Mouse (Mus musculus) midbrain, embryonic 13.5 days (tissue): Measurements from ENCODE around the gene Creld1. TPM values are rescaled to one million over a fixed set of nuclear protein-coding genes. Genes with fewer than 3 reads are reported as not detected.
A peak's percentile ranks its signal among the peaks of the same experiment; 100 is the strongest.

Source experiments
- ATAC-seq: fragments of 200-750 bp; cut with Nextera tagmentation; 2 replicates; pipeline ENCODE4 v1.8.0; 2017; ENCODE audit warnings: mild to moderate bottlenecking, moderate TSS enrichment, moderate library complexity
- H3K27ac ChIP-seq: fragments of 300-500 bp; sonication (generic); 2 replicates; pipeline ENCODE4 v1.5.1; 2015; ENCODE audit warnings: inconsistent platforms, mild to moderate bottlenecking, moderate library complexity
- H3K27me3 ChIP-seq: fragments of 300-500 bp; sonication (generic); 2 replicates; pipeline ENCODE4 v1.6.1; 2015; ENCODE audit warnings: mild to moderate bottlenecking, inconsistent platforms
- H3K36me3 ChIP-seq: fragments of 300-500 bp; sonication (generic); 2 replicates; pipeline ENCODE4 v1.6.1; 2015; ENCODE audit warnings: mild to moderate bottlenecking, inconsistent platforms
- H3K4me1 ChIP-seq: fragments of 300-500 bp; sonication (generic); replicated peaks from 2 replicates; pipeline ENCODE4 v1.6.1; 2015; ENCODE audit warnings: inconsistent platforms
- H3K4me2 ChIP-seq: fragments of 300-500 bp; sonication (generic); replicated peaks from 2 replicates; pipeline ENCODE4 v1.6.1; 2015; ENCODE audit warnings: moderate library complexity, mild to moderate bottlenecking, inconsistent platforms
- H3K4me3 ChIP-seq: fragments of 300-500 bp; sonication (generic); replicated peaks from 2 replicates; pipeline ENCODE4 v1.5.1; 2015; ENCODE audit warnings: mild to moderate bottlenecking, inconsistent platforms
- H3K9ac ChIP-seq: fragments of 300-500 bp; sonication (generic); replicated peaks from 2 replicates; pipeline ENCODE4 v1.6.1; 2015; ENCODE audit warnings: mild to moderate bottlenecking, inconsistent platforms
- H3K9me3 ChIP-seq: fragments of 300-500 bp; sonication (generic); 2 replicates; pipeline ENCODE4 v1.6.1; 2016; ENCODE audit warnings: mild to moderate bottlenecking, inconsistent platforms
- WGBS: fragments of 180-500 bp; shearing (Covaris S2); methylation state at CpG from one replicate; pipeline ENCODE4 v1.1.7; 2015; 5-methylcytosine and 5-hydroxymethylcytosine counted together
- polyA plus RNA-seq: library from polyadenylated mRNA; unstranded; fragments of >200 nt; fragmentation: Nextera tagmentation; extraction: Ambion mirVana; gene quantifications from 2 replicates; pipeline ENCODE4 v1.2.1, GENCODE M21; 2015

Gene Creld1
- polyA plus RNA-seq, 1 experiment from 2014 or later = 56.5 TPM

- WGBS = 87% methylated on average over 8 of the region's 8 CpGs
- Histone ChIP-seq H3K27ac (no peak overlapping the region), H3K27me3 (no peaks in the 10 kb centered on the region), H3K9ac (no peak overlapping the region), H3K4me1 (peaks cover 16% of the 10 kb centered on the region), H3K4me2 (no peak overlapping the region), H3K9me3 (no peaks in the 10 kb centered on the region), H3K4me3 (no peak overlapping the region), H3K36me3 (peaks cover 36% of the 10 kb centered on the region)
- no peak for ATAC-seq
These were observed 38.7 kb upstream of the Creld1 start for GRCm38 (mm10) chr6:113444207-113444965.

GRCm38 (mm10) chr6:113447639-113448038 lies 35.5 kb upstream of the Creld1 start:
- WGBS = 95% methylated on average over 4 of the region's 4 CpGs
- Histone ChIP-seq H3K27me3 (no peaks in the 10 kb centered on the region), H3K36me3 (peaks cover 39% of the 10 kb centered on the region), H3K4me2 (no peak overlapping the region), H3K4me1 (peaks cover 12% of the 10 kb centered on the region), H3K4me3 (no peak overlapping the region), H3K9me3 (no peaks in the 10 kb centered on the region), H3K27ac (no peak overlapping the region), H3K9ac (no peak overlapping the region)
- no peak for ATAC-seq

- H3K4me2 ChIP-seq = no peak overlapping the region
- 88% methylated on average over 2 of the region's 2 CpGs for WGBS
- peaks cover 28% of the 10 kb centered on the region for H3K36me3 ChIP-seq
- H3K27me3 ChIP-seq = no peaks in the 10 kb centered on the region; the same call in 1 of the 2 replicates
- H3K27ac ChIP-seq = no peak overlapping the region
- H3K4me1 ChIP-seq = no peaks in the 10 kb centered on the region
- no peak overlapping the region for H3K9ac ChIP-seq
- ATAC-seq = no peak
- no peaks in the 10 kb centered on the region for H3K9me3 ChIP-seq
- no peak overlapping the region for H3K4me3 ChIP-seq
These were observed 31.3 kb upstream of the Creld1 start for GRCm38 (mm10) chr6:113451839-113452238.

- Histone ChIP-seq H3K36me3 (no peaks in the 10 kb centered on the region), H3K27ac (no peak overlapping the region), H3K9me3 (no peaks in the 10 kb centered on the region), H3K4me1 (no peaks in the 10 kb centered on the region), H3K27me3 (no peaks in the 10 kb centered on the region; the same call in 1 of the 2 replicates), H3K4me3 (no peak overlapping the region), H3K9ac (no peak overlapping the region), H3K4me2 (no peak overlapping the region)
- WGBS = 80% methylated on average over 5 of the region's 5 CpGs
- no peak for ATAC-seq
These were observed 28.1 kb upstream of the Creld1 start for GRCm38 (mm10) chr6:113455007-113455406.

- no peaks in the 10 kb centered on the region for H3K9me3 ChIP-seq
- WGBS = 86% methylated on average over 10 of the region's 10 CpGs
- no peak within 1 kb of the TSS for H3K9ac ChIP-seq
- H3K4me3 ChIP-seq = no peak within 1 kb of the TSS
- ATAC-seq = no peak
- no peaks in the 10 kb centered on the region; the same call in 1 of the 2 replicates for H3K27me3 ChIP-seq
- no peak within 1 kb of the TSS for H3K4me2 ChIP-seq
- no peaks in the 10 kb centered on the region for H3K36me3 ChIP-seq
- no peaks in the 10 kb centered on the region for H3K4me1 ChIP-seq
- no peak within 1 kb of the TSS for H3K27ac ChIP-seq
These were observed 25.1 kb upstream of the Creld1 start, which contains the start of gene Il17re for GRCm38 (mm10) chr6:113457952-113458534. Il17re (plus strand) TSS chr6:113458484.

- Histone ChIP-seq H3K27me3 (no peaks in the 10 kb centered on the region; the same call in 1 of the 2 replicates), H3K36me3 (no peaks in the 10 kb centered on the region), H3K9ac (no peak overlapping the region), H3K27ac (no peak overlapping the region), H3K4me1 (no peaks in the 10 kb centered on the region), H3K9me3 (no peaks in the 10 kb centered on the region), H3K4me2 (no peak overlapping the region), H3K4me3 (no peak overlapping the region)
- 72% methylated on average over 10 of the region's 10 CpGs for WGBS
- no peak for ATAC-seq
These were observed 24.5 kb upstream of the Creld1 start for GRCm38 (mm10) chr6:113458635-113459034.

GRCm38 (mm10) chr6:113464040-113464439 lies 19.1 kb upstream of the Creld1 start:
- Histone ChIP-seq H3K4me3 (no peak overlapping the region), H3K36me3 (no peaks in the 10 kb centered on the region), H3K9me3 (no peaks in the 10 kb centered on the region), H3K4me2 (no peak overlapping the region), H3K4me1 (no peaks in the 10 kb centered on the region; the same call in 1 of the 2 replicates), H3K27ac (no peak overlapping the region), H3K27me3 (0 out of 2 replicates have a peak, but pooled peaks cover 4% of the 10 kb centered on the region), H3K9ac (no peak overlapping the region)
- 70% methylated on average over 7 of the region's 7 CpGs for WGBS
- ATAC-seq = no peak

- Histone ChIP-seq H3K27me3 (peaks cover 20% of the 10 kb centered on the region), H3K4me1 (peaks cover 11% of the 10 kb centered on the region), H3K4me3 (no peak overlapping the region), H3K9ac (no peak overlapping the region), H3K4me2 (no peak overlapping the region), H3K36me3 (no peaks in the 10 kb centered on the region), H3K9me3 (no peaks in the 10 kb centered on the region), H3K27ac (no peak overlapping the region)
- ATAC-seq = no peak
- 45% methylated on average over 5 of the region's 5 CpGs for WGBS
These were observed 17.5 kb upstream of the Creld1 start for GRCm38 (mm10) chr6:113465602-113466001.

GRCm38 (mm10) chr6:113468512-113468911 lies 14.6 kb upstream of the Creld1 start:
- Histone ChIP-seq H3K9me3 (no peaks in the 10 kb centered on the region), H3K27ac (no peak overlapping the region), H3K4me2 (no peak overlapping the region), H3K36me3 (no peaks in the 10 kb centered on the region), H3K4me1 (peaks cover 15% of the 10 kb centered on the region), H3K27me3 (peaks cover 40% of the 10 kb centered on the region), H3K9ac (no peak overlapping the region), H3K4me3 (no peak overlapping the region)
- 66% methylated on average over 3 of the region's 3 CpGs for WGBS
- no peak for ATAC-seq

- peak overlapping the region; percentile 35 for H3K4me3 ChIP-seq
- H3K4me1 ChIP-seq = peaks cover 15% of the 10 kb centered on the region
- H3K27ac ChIP-seq = no peak overlapping the region
- no peaks in the 10 kb centered on the region for H3K9me3 ChIP-seq
- H3K27me3 ChIP-seq = peaks cover 40% of the 10 kb centered on the region
- H3K36me3 ChIP-seq = no peaks in the 10 kb centered on the region
- ATAC-seq = peak; percentile 76
- 8% methylated on average over 9 of the region's 9 CpGs for WGBS
- no peak overlapping the region; the same call in 1 of the 2 replicates for H3K9ac ChIP-seq
- H3K4me2 ChIP-seq = peak overlapping the region; percentile 63
These were observed 14.1 kb upstream of the Creld1 start for GRCm38 (mm10) chr6:113469021-113469420.

- H3K27me3 ChIP-seq = peaks cover 40% of the 10 kb centered on the region
- WGBS = under 1% methylated on average over 31 of the region's 31 CpGs
- peak; percentile 80 for ATAC-seq
These were observed 13.7 kb upstream of the Creld1 start for GRCm38 (mm10) chr6:113469432-113469831.

GRCm38 (mm10) chr6:113471297-113471936 lies 11.7 kb upstream of the Creld1 start, which contains the start of gene Il17rc:
Il17rc (plus strand) TSS chr6:113471427.
- Histone ChIP-seq H3K4me2 (peak within 1 kb of the TSS; percentile 13; the same call in 1 of the 2 replicates), H3K27me3 (peaks cover 40% of the 10 kb centered on the region), H3K9ac (peak within 1 kb of the TSS; percentile 49; the same call in 1 of the 2 replicates)

More at GRCm38 (mm10) chr6:113469432-113469831, 13.7 kb upstream of the Creld1 start:
- H3K4me3 ChIP-seq = peak overlapping the region; percentile 35
- peak overlapping the region; percentile 63 for H3K4me2 ChIP-seq
- peaks cover 15% of the 10 kb centered on the region for H3K4me1 ChIP-seq
- H3K36me3 ChIP-seq = no peaks in the 10 kb centered on the region
- peak overlapping the region; percentile 52 for H3K9ac ChIP-seq
- H3K9me3 ChIP-seq = no peaks in the 10 kb centered on the region
- H3K27ac ChIP-seq = no peak overlapping the region

More at GRCm38 (mm10) chr6:113471297-113471936, 11.7 kb upstream of the Creld1 start, which contains the start of gene Il17rc:
- no peak within 1 kb of the TSS for H3K27ac ChIP-seq
- no peaks in the 10 kb centered on the region for H3K9me3 ChIP-seq
- no peak within 1 kb of the TSS for H3K4me3 ChIP-seq
- H3K4me1 ChIP-seq = peaks cover 15% of the 10 kb centered on the region
- WGBS = 19% methylated on average over 12 of the region's 12 CpGs
- no peaks in the 10 kb centered on the region for H3K36me3 ChIP-seq
- ATAC-seq = no peak
